Mouse (Mus musculus): ENCODE data around the gene Marveld3. TPM values are rescaled to one million over a fixed set of nuclear protein-coding genes. Genes with fewer than 3 reads are reported as not detected.
A peak's percentile ranks its signal among the peaks of the same experiment; 100 is the strongest.

Gene Marveld3
- polyA plus RNA-seq, 1 experiment from 2014 or later, result 2.4 TPM

GRCm38 (mm10) chr8:109958036-109958655 lies 3.9 kb downstream of the Marveld3 start:
- Histone ChIP-seq H3K36me3 (ENCODE audit: control insufficient read depth, insufficient read depth, low read length) (no peaks in the 10 kb centered on the region), H3K4me1 (ENCODE audit: control insufficient read depth, insufficient read depth, low read length) (peaks cover 15% of the 10 kb centered on the region), H3K4me2 (ENCODE audit: low read length) (no peak overlapping the region), H3K27me3 (ENCODE audit: control insufficient read depth, insufficient read depth, low read depth, low read length) (peaks cover 13% of the 10 kb centered on the region), H3K4me3 (ENCODE audit: low read depth, low read length) (no peak overlapping the region), H3K27ac (ENCODE audit: low read length) (no peak overlapping the region), H3K9ac (ENCODE audit: low read depth, low read length) (no peak overlapping the region), H3K9me3 (replicated peaks; ENCODE audit: control insufficient read depth, low read length, poor library complexity, severe bottlenecking) (no peaks in the 10 kb centered on the region)
- ATAC-seq, result no peak
- WGBS, result 26% methylated on average over 12 of the region's 12 CpGs

GRCm38 (mm10) chr8:109957167-109958028 lies 4.6 kb downstream of the Marveld3 start:
- Histone ChIP-seq H3K4me3 (ENCODE audit: low read depth, low read length) (no peak overlapping the region), H3K36me3 (ENCODE audit: control insufficient read depth, insufficient read depth, low read length) (no peaks in the 10 kb centered on the region), H3K9ac (ENCODE audit: low read depth, low read length) (no peak overlapping the region), H3K4me2 (ENCODE audit: low read length) (no peak overlapping the region), H3K4me1 (ENCODE audit: control insufficient read depth, insufficient read depth, low read length) (peaks cover 15% of the 10 kb centered on the region), H3K27me3 (ENCODE audit: control insufficient read depth, insufficient read depth, low read depth, low read length) (peaks cover 10% of the 10 kb centered on the region), H3K9me3 (replicated peaks; ENCODE audit: control insufficient read depth, low read length, poor library complexity, severe bottlenecking) (no peaks in the 10 kb centered on the region), H3K27ac (ENCODE audit: low read length) (no peak overlapping the region)
- no peak for ATAC-seq
- 7% methylated on average over 16 of the region's 16 CpGs for WGBS

- Histone ChIP-seq H3K9me3 (replicated peaks; ENCODE audit: control insufficient read depth, low read length, poor library complexity, severe bottlenecking) (no peaks in the 10 kb centered on the region), H3K9ac (ENCODE audit: low read depth, low read length) (peak overlapping the region; percentile 53), H3K27me3 (ENCODE audit: control insufficient read depth, insufficient read depth, low read depth, low read length) (no peaks in the 10 kb centered on the region), H3K4me3 (ENCODE audit: low read depth, low read length) (no peak overlapping the region), H3K36me3 (ENCODE audit: control insufficient read depth, insufficient read depth, low read length) (no peaks in the 10 kb centered on the region), H3K4me1 (ENCODE audit: control insufficient read depth, insufficient read depth, low read length) (peaks cover 12% of the 10 kb centered on the region), H3K27ac (ENCODE audit: low read length) (peak overlapping the region; percentile 69), H3K4me2 (ENCODE audit: low read length) (peak overlapping the region; percentile 13; the same call in 1 of the 2 replicates)
- 22% methylated on average over 13 of the region's 13 CpGs for WGBS
- peak; percentile 87 for ATAC-seq
Measured at GRCm38 (mm10) chr8:109954486-109954948, 7.5 kb downstream of the Marveld3 start.

GRCm38 (mm10) chr8:109952171-109952570 lies 9.8 kb downstream of the Marveld3 start:
- 60% methylated on average over 7 of the region's 7 CpGs for WGBS
- no peak overlapping the region for H3K4me3 ChIP-seq (ENCODE audit: low read depth, low read length)
- ATAC-seq, result no peak
- no peak overlapping the region for H3K9ac ChIP-seq (ENCODE audit: low read depth, low read length)
- no peak overlapping the region for H3K27ac ChIP-seq (ENCODE audit: low read length)
- H3K27me3 ChIP-seq (ENCODE audit: control insufficient read depth, insufficient read depth, low read depth, low read length), result no peaks in the 10 kb centered on the region
- no peaks in the 10 kb centered on the region for H3K36me3 ChIP-seq (ENCODE audit: control insufficient read depth, insufficient read depth, low read length)
- no peak overlapping the region for H3K4me2 ChIP-seq (ENCODE audit: low read length)
- H3K9me3 ChIP-seq (replicated peaks; ENCODE audit: control insufficient read depth, low read length, poor library complexity, severe bottlenecking), result no peaks in the 10 kb centered on the region
- peaks cover 18% of the 10 kb centered on the region for H3K4me1 ChIP-seq (ENCODE audit: control insufficient read depth, insufficient read depth, low read length)

GRCm38 (mm10) chr8:109948285-109948564 lies 13.8 kb downstream of the Marveld3 start:
- Histone ChIP-seq H3K4me3 (ENCODE audit: low read depth, low read length) (peak overlapping the region; percentile 46), H3K9ac (ENCODE audit: low read depth, low read length) (peak overlapping the region; percentile 76), H3K36me3 (ENCODE audit: control insufficient read depth, insufficient read depth, low read length) (no peaks in the 10 kb centered on the region), H3K27me3 (ENCODE audit: control insufficient read depth, insufficient read depth, low read depth, low read length) (no peaks in the 10 kb centered on the region), H3K4me1 (ENCODE audit: control insufficient read depth, insufficient read depth, low read length) (peaks cover 10% of the 10 kb centered on the region; the same call in 1 of the 2 replicates), H3K4me2 (ENCODE audit: low read length) (peak overlapping the region; percentile 73), H3K9me3 (replicated peaks; ENCODE audit: control insufficient read depth, low read length, poor library complexity, severe bottlenecking) (no peaks in the 10 kb centered on the region), H3K27ac (ENCODE audit: low read length) (peak overlapping the region; percentile 82)
- ATAC-seq, result peak; percentile 69
- 3% methylated on average over 19 of the region's 19 CpGs for WGBS

GRCm38 (mm10) chr8:109947447-109948284 lies 14.3 kb downstream of the Marveld3 start:
- peak; percentile 79 for ATAC-seq
- peak overlapping the region; percentile 82 for H3K27ac ChIP-seq (ENCODE audit: low read length)
- H3K4me1 ChIP-seq (ENCODE audit: control insufficient read depth, insufficient read depth, low read length), result peaks cover 10% of the 10 kb centered on the region; the same call in 1 of the 2 replicates
- no peaks in the 10 kb centered on the region for H3K27me3 ChIP-seq (ENCODE audit: control insufficient read depth, insufficient read depth, low read depth, low read length)
- WGBS, result 3% methylated on average over 26 of the region's 26 CpGs
- H3K4me3 ChIP-seq (ENCODE audit: low read depth, low read length), result peak overlapping the region; percentile 46
- no peaks in the 10 kb centered on the region for H3K9me3 ChIP-seq (replicated peaks; ENCODE audit: control insufficient read depth, low read length, poor library complexity, severe bottlenecking)
- peak overlapping the region; percentile 76 for H3K9ac ChIP-seq (ENCODE audit: low read depth, low read length)
- H3K4me2 ChIP-seq (ENCODE audit: low read length), result peak overlapping the region; percentile 73
- no peaks in the 10 kb centered on the region for H3K36me3 ChIP-seq (ENCODE audit: control insufficient read depth, insufficient read depth, low read length)

GRCm38 (mm10) chr8:109946272-109946671 lies 15.7 kb downstream of the Marveld3 start:
- WGBS, result 91% methylated on average over 7 of the region's 7 CpGs

GRCm38 (mm10) chr8:109945694-109946093 lies 16.3 kb downstream of the Marveld3 start:
- no peak for ATAC-seq
- no peaks in the 10 kb centered on the region for H3K27me3 ChIP-seq (ENCODE audit: control insufficient read depth, insufficient read depth, low read depth, low read length)
- H3K27ac ChIP-seq (ENCODE audit: low read length), result no peak overlapping the region
- no peak overlapping the region for H3K4me2 ChIP-seq (ENCODE audit: low read length)
- H3K9me3 ChIP-seq (replicated peaks; ENCODE audit: control insufficient read depth, low read length, poor library complexity, severe bottlenecking), result no peaks in the 10 kb centered on the region
- WGBS, result 83% methylated on average over 7 of the region's 7 CpGs
- H3K36me3 ChIP-seq (ENCODE audit: control insufficient read depth, insufficient read depth, low read length), result peaks cover 10% of the 10 kb centered on the region
- H3K4me1 ChIP-seq (ENCODE audit: control insufficient read depth, insufficient read depth, low read length), result peaks cover 6% of the 10 kb centered on the region; the same call in 1 of the 2 replicates
- no peak overlapping the region for H3K4me3 ChIP-seq (ENCODE audit: low read depth, low read length)
- no peak overlapping the region for H3K9ac ChIP-seq (ENCODE audit: low read depth, low read length)

More at GRCm38 (mm10) chr8:109946272-109946671, 15.7 kb downstream of the Marveld3 start:
- Histone ChIP-seq H3K4me3 (ENCODE audit: low read depth, low read length) (no peak overlapping the region), H3K27ac (ENCODE audit: low read length) (no peak overlapping the region), H3K9me3 (replicated peaks; ENCODE audit: control insufficient read depth, low read length, poor library complexity, severe bottlenecking) (no peaks in the 10 kb centered on the region), H3K4me2 (ENCODE audit: low read length) (no peak overlapping the region), H3K4me1 (ENCODE audit: control insufficient read depth, insufficient read depth, low read length) (peaks cover 6% of the 10 kb centered on the region; the same call in 1 of the 2 replicates), H3K36me3 (ENCODE audit: control insufficient read depth, insufficient read depth, low read length) (peaks cover 4% of the 10 kb centered on the region; the same call in 1 of the 2 replicates), H3K9ac (ENCODE audit: low read depth, low read length) (no peak overlapping the region), H3K27me3 (ENCODE audit: control insufficient read depth, insufficient read depth, low read depth, low read length) (no peaks in the 10 kb centered on the region)
- no peak for ATAC-seq

All from midbrain, embryonic 16.5 days (tissue).